ENCODE assay signal across 28 mouse cellular contexts in the genomic region with DNA sequence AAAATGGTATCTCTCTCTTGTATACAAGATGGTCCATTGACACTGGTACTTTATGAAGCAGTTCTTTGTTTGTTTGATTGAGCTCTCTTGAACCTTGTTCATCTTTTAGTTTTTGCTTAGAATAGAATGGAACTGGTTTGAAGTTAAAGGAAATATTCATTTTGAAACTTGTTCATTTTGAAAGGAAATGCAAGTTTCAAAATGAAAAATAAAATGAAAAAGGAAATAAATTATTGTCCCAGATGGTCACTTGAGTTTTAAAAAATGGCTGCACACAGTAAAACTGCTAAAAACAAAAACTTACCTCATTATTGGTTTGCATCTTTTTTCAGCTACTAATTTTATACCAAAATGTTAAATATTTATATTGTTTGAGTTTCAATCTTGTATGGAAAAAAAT. TPM values are rescaled to one million over a fixed set of nuclear protein-coding genes. Genes with fewer than 3 reads are reported as not detected.
"Had no signal": no experiment of that assay in that cellular context is flagged by ENCODE, and none has a peak within 500 bp of the region (broad histone marks: within the 10 kb centered on the region; RNA-seq: fewer than 3 reads in every experiment).

No protein-coding gene starts in this region.

- H3K27ac ChIP-seq: embryonic facial prominence, embryonic 10.5 days; embryonic facial prominence, embryonic 12.5 days; embryonic facial prominence, embryonic 13.5 days; embryonic facial prominence, embryonic 15.5 days; forebrain, embryonic 10.5 days; forebrain, embryonic 12.5 days; forebrain, embryonic 13.5 days; forebrain, embryonic 15.5 days; gastrocnemius, adult 2 months; heart, adult 2 months had no signal

- ATAC-seq: forebrain, embryonic 13.5 days; forebrain, embryonic 14.5 days; forebrain, embryonic 15.5 days; forebrain, embryonic 16.5 days; forebrain, postnatal 0 days had no signal

- H3K9ac ChIP-seq: embryonic facial prominence, embryonic 12.5 days; embryonic facial prominence, embryonic 13.5 days; embryonic facial prominence, embryonic 15.5 days; forebrain, embryonic 12.5 days; forebrain, embryonic 13.5 days; forebrain, embryonic 15.5 days; forebrain, postnatal 0 days had no signal

- DNase-seq: cerebellum, adult 8-10 months; cerebellum, adult 9-10 months; cerebellum, adult 9-11 months; cerebellum, postnatal 10 days; cerebellum, postnatal 14 days; cerebellum, postnatal 25 days; cerebellum, postnatal 36 days; embryo, embryonic 11 days; forebrain, postnatal 0 days; gastrocnemius, adult 2 months; gastrocnemius, postnatal 10 days; gastrocnemius, postnatal 14 days; gastrocnemius, postnatal 25 days; gastrocnemius, postnatal 36 days; heart, adult 11 months; heart, adult 18-20 months; heart, adult 2 months had no signal

- H3K4me3 ChIP-seq: embryonic facial prominence, embryonic 10.5 days; embryonic facial prominence, embryonic 12.5 days; embryonic facial prominence, embryonic 13.5 days; embryonic facial prominence, embryonic 15.5 days; erythroblast, embryonic 14.5 days; forebrain, embryonic 10.5 days; forebrain, embryonic 12.5 days; forebrain, embryonic 13.5 days; forebrain, embryonic 15.5 days; gastrocnemius, adult 2 months; heart, adult 2 months had no signal

- H3K27me3 ChIP-seq: embryonic facial prominence, embryonic 12.5 days; embryonic facial prominence, embryonic 13.5 days; embryonic facial prominence, embryonic 15.5 days; forebrain, embryonic 12.5 days; forebrain, embryonic 13.5 days; forebrain, embryonic 15.5 days had no signal

- H3K9me3 ChIP-seq: embryonic facial prominence, embryonic 10.5 days; embryonic facial prominence, embryonic 12.5 days; embryonic facial prominence, embryonic 13.5 days; embryonic facial prominence, embryonic 15.5 days; forebrain, embryonic 10.5 days; forebrain, embryonic 12.5 days; forebrain, embryonic 13.5 days; forebrain, embryonic 15.5 days had no signal

- H3K4me2 ChIP-seq: embryonic facial prominence, embryonic 12.5 days; embryonic facial prominence, embryonic 13.5 days; embryonic facial prominence, embryonic 15.5 days; forebrain, embryonic 12.5 days; forebrain, embryonic 13.5 days; forebrain, embryonic 15.5 days had no signal

- H3K4me1 ChIP-seq: embryonic facial prominence, embryonic 10.5 days; embryonic facial prominence, embryonic 12.5 days; embryonic facial prominence, embryonic 13.5 days; embryonic facial prominence, embryonic 15.5 days; forebrain, embryonic 10.5 days; forebrain, embryonic 12.5 days; forebrain, embryonic 13.5 days; forebrain, embryonic 15.5 days had no signal

RNA-seq across cellular contexts. Expression of gene B3gnt5, which starts 12.0 kb away (rescaled TPM):
- polyA plus RNA-seq: erythroblast, embryonic 14.5 days had no signal
